Mouse (Mus musculus) bone marrow macrophage, adult 2 months (primary cell): ENCODE measurements around the gene Myo1c.

Source experiments
- CTCF ChIP-seq: IDR thresholded peaks from 2 replicates; pipeline ENCODE4 v1.5.1; 2012; ENCODE audit warnings: low read depth, mild to moderate bottlenecking, low read length, moderate library complexity
- POLR2A ChIP-seq: IDR thresholded peaks from 2 replicates; pipeline ENCODE4 v1.6.1; 2012; ENCODE audit warnings: mild to moderate bottlenecking, low read depth, low read length, borderline replicate concordance

DNA sequence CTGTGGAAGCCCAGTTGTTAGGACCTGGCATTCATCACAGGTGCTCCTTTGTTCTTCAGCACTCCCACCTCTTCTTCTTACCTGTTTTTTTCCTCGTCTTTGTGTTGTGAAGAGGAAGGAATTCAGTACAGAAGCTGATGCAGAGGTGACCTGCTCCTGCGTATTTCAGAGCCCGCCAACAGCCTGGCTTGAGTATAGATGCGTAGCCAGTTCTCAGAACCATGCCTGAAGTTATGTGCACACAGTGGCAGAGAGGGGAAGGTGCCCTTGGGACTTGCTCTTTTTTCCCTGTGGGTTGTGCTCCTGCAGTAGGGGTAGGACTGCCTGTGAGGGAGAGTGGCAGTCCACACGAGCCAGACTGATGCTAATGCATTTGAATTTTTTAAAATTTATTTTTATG lies 43.3 kb downstream of the Myo1c start:
- TF ChIP-seq CTCF (no peak), POLR2A (no peak)
